ENCODE assay signal across 8 mouse cellular contexts in genomic region chr7:132317036-132317541, GRCm38 (mm10). TPM values are rescaled to one million over a fixed set of nuclear protein-coding genes. Genes with fewer than 3 reads are reported as not detected.
DNase-seq lines count a peak whose midpoint lies in the region; ATAC-seq and TF ChIP-seq lines count a peak whose summit lies in the region.

Chst15 (minus strand) TSS chr7:132317228.

- peaks cover 2% of the 10 kb centered on the region; the same call in 1 of the 2 replicates for H3K4me1 ChIP-seq in embryonic fibroblast, embryonic 13.5 days (ENCODE audit: control insufficient read depth, insufficient read depth, low read length)
- peaks cover 29% of the 10 kb centered on the region for H3K4me1 ChIP-seq in liver, postnatal 0 days (ENCODE audit: insufficient read depth)
- H3K4me1 ChIP-seq in neural tube, embryonic 12.5 days = peaks cover 45% of the 10 kb centered on the region

- no peaks in the 10 kb centered on the region for H3K36me3 ChIP-seq in liver, postnatal 0 days (replicated peaks; ENCODE audit: insufficient read depth, low read length)
- no peaks in the 10 kb centered on the region for H3K36me3 ChIP-seq in neural tube, embryonic 12.5 days

- intact Hi-C loops in heart, postnatal 14 days (cut with DNase I) = loop anchor here (2.0 to 5.0 kb wide), 3 partner anchors 65 to 234 kb away; no protein-coding TSS in a partner anchor

- peak within 1 kb of the TSS; percentile 0; the same call in 1 of the 2 replicates for H3K27ac ChIP-seq in embryonic fibroblast, embryonic 13.5 days (ENCODE audit: insufficient read depth, low read length)
- peak within 1 kb of the TSS; percentile 96 for H3K27ac ChIP-seq in liver, postnatal 0 days (ENCODE audit: low read depth)
- H3K27ac ChIP-seq in neural tube, embryonic 12.5 days = peak within 1 kb of the TSS; percentile 86

- ATAC-seq in liver, postnatal 0 days = peak; percentile 72
- ATAC-seq in neural tube, embryonic 12.5 days (ENCODE audit: low FRiP score, low read depth) = peak; percentile 57

- peak; percentile 79 for DNase-seq in CD4-positive helper T cell, adult 2 months (ENCODE audit: low read depth, low spot score)
- peak; percentile 47 for DNase-seq in adrenal gland, postnatal 25 days
- no peak for DNase-seq in heart, postnatal 14 days
- peak; percentile 38 for DNase-seq in layer of hippocampus, adult 11-12 months (ENCODE audit: low spot score)
- peak; percentile 77 for DNase-seq in liver, postnatal 0 days
- DNase-seq in testis, postnatal 14 days (ENCODE audit: low spot score) = peak; percentile 17

- H3K27me3 ChIP-seq in liver, postnatal 0 days (ENCODE audit: insufficient read depth, low read length) = peaks cover 20% of the 10 kb centered on the region; the same call in 1 of the 2 replicates
- H3K27me3 ChIP-seq in neural tube, embryonic 12.5 days (replicated peaks) = no peaks in the 10 kb centered on the region

- H3K9ac ChIP-seq in liver, postnatal 0 days (replicated peaks) = peak within 1 kb of the TSS; percentile 90
- H3K9ac ChIP-seq in neural tube, embryonic 12.5 days = peak within 1 kb of the TSS; percentile 93

- TF ChIP-seq EP300 in liver, postnatal 0 days (IDR thresholded peaks at IDR 0.05; ENCODE audit: low read depth) = no peak

- H3K9me3 ChIP-seq in liver, postnatal 0 days (ENCODE audit: low read length) = no peaks in the 10 kb centered on the region
- no peaks in the 10 kb centered on the region for H3K9me3 ChIP-seq in neural tube, embryonic 12.5 days

- H3K4me2 ChIP-seq in liver, postnatal 0 days (ENCODE audit: low read depth, low read length) = peak within 1 kb of the TSS; percentile 93
- peak within 1 kb of the TSS; percentile 87 for H3K4me2 ChIP-seq in neural tube, embryonic 12.5 days (replicated peaks)

- TF ChIP-seq POLR2A in embryonic fibroblast, embryonic 13.5 days (IDR thresholded peaks at IDR 0.05; ENCODE audit: low read depth, low read length) = peak; percentile 55

- no peak for TF ChIP-seq CTCF in embryonic fibroblast, embryonic 13.5 days (IDR thresholded peaks at IDR 0.05; ENCODE audit: borderline replicate concordance, insufficient read depth, low read length)
- no peak; the same call in 1 of the 2 replicates for TF ChIP-seq CTCF in liver, postnatal 0 days (IDR thresholded peaks at IDR 0.05; ENCODE audit: low read depth)

- peak within 1 kb of the TSS; percentile 58 for H3K4me3 ChIP-seq in embryonic fibroblast, embryonic 13.5 days (ENCODE audit: insufficient read depth, low read length)
- peak within 1 kb of the TSS; percentile 74 for H3K4me3 ChIP-seq in liver, postnatal 0 days (ENCODE audit: low read depth, low read length)
- peak within 1 kb of the TSS; percentile 89 for H3K4me3 ChIP-seq in neural tube, embryonic 12.5 days

- WGBS in liver, postnatal 0 days (ENCODE audit: insufficient replicate concordance) = under 1% methylated on average over 34 of the region's 34 CpGs
- WGBS in neural tube, embryonic 12.5 days = under 1% methylated on average over 34 of the region's 34 CpGs

RNA-seq across cellular contexts. Expression of gene Chst15, which starts in this region (rescaled TPM):
- 33.6 and 41.1 TPM in 2 replicates for total RNA-seq in adrenal gland, postnatal 25 days (2021)
- 10.9 and 12.9 TPM in 2 replicates for polyA plus RNA-seq in embryonic fibroblast, embryonic 13.5 days (2011; ENCODE audit: insufficient read length, low read depth, missing spikeins)
- 10 to 100 TPM; 11.8 to 12.4 TPM for total RNA-seq in heart, postnatal 14 days (2021)
- 4.2 and 5.4 TPM in 2 replicates for polyA plus RNA-seq in liver, postnatal 0 days (2015; fragmentation: Nextera tagmentation; extraction: Ambion mirVana)
- 33.3 and 35.7 TPM in 2 replicates for polyA plus RNA-seq in neural tube, embryonic 12.5 days (2016; fragmentation: Nextera tagmentation; extraction: Ambion mirVana)

Comparison
In these comparisons a context has a peak if more than half of its experiments do, and no peak if none do; other contexts are left out.
1. DNase-seq: peak in CD4-positive helper T cell, adult 2 months (single experiment), adrenal gland, postnatal 25 days (single experiment), layer of hippocampus, adult 11-12 months (single experiment), liver, postnatal 0 days (single experiment) and testis, postnatal 14 days (single experiment); none in heart, postnatal 14 days (0 of 2).
2. H3K27ac ChIP-seq: peak in every context shown above with its lines; median percentile 96 in liver, postnatal 0 days; 86 in neural tube, embryonic 12.5 days; 0 in embryonic fibroblast, embryonic 13.5 days.
3. Peak in every context shown above with its lines, with median percentiles within 50 percentile points of each other: H3K4me3 ChIP-seq.